8 mouse cellular contexts compared by ENCODE assay signal in genomic region chr4:155221106-155221505, GRCm38 (mm10). TPM values are rescaled to one million over a fixed set of nuclear protein-coding genes. Genes with fewer than 3 reads are reported as not detected.
DNase-seq lines count a peak whose midpoint lies in the region; ATAC-seq and TF ChIP-seq lines count a peak whose summit lies in the region.

No protein-coding gene starts in this region.

- H3K4me2 ChIP-seq in embryonic facial prominence, embryonic 15.5 days (replicated peaks) = peak overlapping the region; percentile 90
- H3K4me2 ChIP-seq in intestine, postnatal 0 days (replicated peaks; ENCODE audit: low read depth) = peak overlapping the region; percentile 91
- H3K4me2 ChIP-seq in neural tube, embryonic 15.5 days = peak overlapping the region; percentile 97

- 2% methylated on average over 7 of the region's 7 CpGs for WGBS in lung, adult 2 months
- 3% methylated on average over 7 of the region's 7 CpGs for WGBS in embryonic facial prominence, embryonic 15.5 days
- 2% methylated on average over 7 of the region's 7 CpGs for WGBS in intestine, postnatal 0 days
- WGBS in neural tube, embryonic 15.5 days = 2% methylated on average over 7 of the region's 7 CpGs

- no peak for DNase-seq in lung, adult 2 months
- no peak for DNase-seq in lung, postnatal 25 days (ENCODE audit: low spot score)
- DNase-seq in frontal cortex, postnatal 25 days (ENCODE audit: low spot score in 2 of 2) = no peak
- no peak for DNase-seq in urinary bladder, adult 18-20 months (ENCODE audit: low spot score in 2 of 2)
- no peak for DNase-seq in urinary bladder, postnatal 4 days (ENCODE audit: low spot score in 2 of 2)

- peaks cover 37% of the 10 kb centered on the region for H3K4me1 ChIP-seq in lung, adult 2 months (ENCODE audit: control insufficient read depth, insufficient read depth, low read length)
- H3K4me1 ChIP-seq in embryonic facial prominence, embryonic 15.5 days = peaks cover 50% of the 10 kb centered on the region
- peaks cover 33% of the 10 kb centered on the region for H3K4me1 ChIP-seq in intestine, postnatal 0 days (replicated peaks; ENCODE audit: control insufficient read depth, insufficient read depth, low read length)
- peaks cover 60% of the 10 kb centered on the region for H3K4me1 ChIP-seq in neural tube, embryonic 15.5 days

- peak overlapping the region; percentile 97 for H3K4me3 ChIP-seq in lung, adult 2 months (replicated peaks; ENCODE audit: extremely low read depth, low read depth, low read length)
- peak overlapping the region; percentile 87 for H3K4me3 ChIP-seq in embryonic facial prominence, embryonic 15.5 days (replicated peaks)
- H3K4me3 ChIP-seq in intestine, postnatal 0 days (ENCODE audit: low read depth, low read length) = peak overlapping the region; percentile 82
- peak overlapping the region; percentile 85 for H3K4me3 ChIP-seq in neural tube, embryonic 15.5 days (replicated peaks)

- H3K27me3 ChIP-seq in embryonic facial prominence, embryonic 15.5 days = no peaks in the 10 kb centered on the region
- H3K27me3 ChIP-seq in intestine, postnatal 0 days (replicated peaks; ENCODE audit: control insufficient read depth, insufficient read depth, low read length) = no peaks in the 10 kb centered on the region
- H3K27me3 ChIP-seq in neural tube, embryonic 15.5 days (replicated peaks) = no peaks in the 10 kb centered on the region

- ATAC-seq in embryonic facial prominence, embryonic 15.5 days (ENCODE audit: insufficient number of reproducible peaks, low FRiP score, low TSS enrichment, low read depth) = no peak
- ATAC-seq in intestine, postnatal 0 days = no peak
- no peak for ATAC-seq in neural tube, embryonic 15.5 days (ENCODE audit: low FRiP score)

- H3K36me3 ChIP-seq in embryonic facial prominence, embryonic 15.5 days = no peaks in the 10 kb centered on the region
- peaks cover 3% of the 10 kb centered on the region; the same call in 1 of the 2 replicates for H3K36me3 ChIP-seq in intestine, postnatal 0 days (ENCODE audit: control insufficient read depth, insufficient read depth)
- H3K36me3 ChIP-seq in neural tube, embryonic 15.5 days = no peaks in the 10 kb centered on the region

- peak overlapping the region; percentile 85 for H3K27ac ChIP-seq in embryonic facial prominence, embryonic 15.5 days (replicated peaks)
- H3K27ac ChIP-seq in intestine, postnatal 0 days (ENCODE audit: low read depth, low read length) = peak overlapping the region; percentile 84; the same call in 1 of the 2 replicates
- peak overlapping the region; percentile 85 for H3K27ac ChIP-seq in neural tube, embryonic 15.5 days (replicated peaks)

- no peak for TF ChIP-seq POLR2A in lung, adult 2 months (IDR thresholded peaks at IDR 0.05; ENCODE audit: borderline replicate concordance, extremely low read depth, low read depth, low read length)

- peak overlapping the region; percentile 93 for H3K9ac ChIP-seq in embryonic facial prominence, embryonic 15.5 days
- peak overlapping the region; percentile 94 for H3K9ac ChIP-seq in intestine, postnatal 0 days (ENCODE audit: low read depth, low read length)
- H3K9ac ChIP-seq in neural tube, embryonic 15.5 days (replicated peaks) = peak overlapping the region; percentile 91

- no peaks in the 10 kb centered on the region for H3K9me3 ChIP-seq in embryonic facial prominence, embryonic 15.5 days (replicated peaks)
- H3K9me3 ChIP-seq in intestine, postnatal 0 days (ENCODE audit: control insufficient read depth) = no peaks in the 10 kb centered on the region
- H3K9me3 ChIP-seq in neural tube, embryonic 15.5 days (replicated peaks) = no peaks in the 10 kb centered on the region

- TF ChIP-seq CTCF in lung, adult 2 months (IDR thresholded peaks at IDR 0.05; ENCODE audit: insufficient read depth, low read length) = no peak
- no peak for TF ChIP-seq CTCF in intestine, postnatal 0 days (IDR thresholded peaks at IDR 0.05; ENCODE audit: low read depth)

RNA-seq across cellular contexts. Expression of gene Ski, which starts 1.3 kb away (rescaled TPM):
- polyA plus RNA-seq in lung, adult 2 months (2012; rRNA removed) = 105 and 115 TPM in 2 replicates
- 24.4 and 26.3 TPM in 2 replicates for polyA plus RNA-seq in embryonic facial prominence, embryonic 15.5 days (2015; fragmentation: Nextera tagmentation; extraction: Ambion mirVana)
- polyA plus RNA-seq in intestine, postnatal 0 days (2015; fragmentation: Nextera tagmentation; extraction: Ambion mirVana) = 13.3 and 14.0 TPM in 2 replicates
- polyA plus RNA-seq in neural tube, embryonic 15.5 days (2015; fragmentation: Nextera tagmentation; extraction: Ambion mirVana) = 10.0 and 10.6 TPM in 2 replicates

RNA-seq across cellular contexts. Expression of gene Faap20, which starts 28.5 kb away (rescaled TPM):
- polyA plus RNA-seq in lung, adult 2 months (2012; rRNA removed) = 56.7 and 59.3 TPM in 2 replicates
- polyA plus RNA-seq in embryonic facial prominence, embryonic 15.5 days (2015; fragmentation: Nextera tagmentation; extraction: Ambion mirVana) = 74.9 and 75.0 TPM in 2 replicates
- polyA plus RNA-seq in intestine, postnatal 0 days (2015; fragmentation: Nextera tagmentation; extraction: Ambion mirVana) = 54.6 and 57.8 TPM in 2 replicates
- polyA plus RNA-seq in neural tube, embryonic 15.5 days (2015; fragmentation: Nextera tagmentation; extraction: Ambion mirVana) = 69.7 and 73.1 TPM in 2 replicates
